Mouse (Mus musculus) intestine, embryonic 14.5 days (tissue): Measurements from ENCODE around the gene Gm49345. TPM values are rescaled to one million over a fixed set of nuclear protein-coding genes. Genes with fewer than 3 reads are reported as not detected.
"Not testable (repeated sequence)": the region's sequence is repeated elsewhere in the genome, so short reads cannot be mapped to it uniquely, and the experiment has no call there.

ENCODE experiments used
- ATAC-seq: fragments of 200-750 bp; cut with Nextera tagmentation; replicated peaks from 2 replicates; pipeline ENCODE4 v1.8.0; 2017; ENCODE audit warnings: low read depth, moderate number of reproducible peaks, moderate TSS enrichment, moderate library complexity; ENCODE audit not compliant: low FRiP score, low TSS enrichment
- DNase-seq: peaks from one replicate; pipeline ENCODE4 v3.0.0-alpha.2; 2018; ENCODE audit warnings: low spot score
- H3K27ac ChIP-seq: fragments of 300-500 bp; sonication (generic); 2 replicates; pipeline ENCODE4 v1.5.1; 2014; ENCODE audit warnings: low read depth, mild to moderate bottlenecking, control low read depth
- H3K27me3 ChIP-seq: fragments of 300-500 bp; sonication (generic); replicated peaks from 2 replicates; pipeline ENCODE4 v1.6.1; 2014; ENCODE audit warnings: low read length, control low read depth; ENCODE audit not compliant: control insufficient read depth, insufficient read depth
- H3K36me3 ChIP-seq: fragments of 300-500 bp; sonication (generic); 2 replicates; pipeline ENCODE4 v1.6.1; 2014; ENCODE audit warnings: low read length, control low read depth; ENCODE audit not compliant: control insufficient read depth, insufficient read depth
- H3K4me1 ChIP-seq: fragments of 300-500 bp; sonication (generic); replicated peaks from 2 replicates; pipeline ENCODE4 v1.6.1; 2014; ENCODE audit warnings: low read length, control low read depth, mixed read lengths; ENCODE audit not compliant: control insufficient read depth, insufficient read depth
- H3K4me2 ChIP-seq: fragments of 300-500 bp; sonication (generic); 2 replicates; pipeline ENCODE4 v1.6.1; 2014; ENCODE audit warnings: low read length
- H3K4me3 ChIP-seq: fragments of 300-500 bp; sonication (generic); 2 replicates; pipeline ENCODE4 v1.5.1; 2014; ENCODE audit warnings: low read depth, low read length, control low read depth, mixed read lengths
- H3K9ac ChIP-seq: fragments of 300-500 bp; sonication (generic); 2 replicates; pipeline ENCODE4 v1.6.1; 2014; ENCODE audit warnings: mild to moderate bottlenecking, low read length
- H3K9me3 ChIP-seq: fragments of 300-500 bp; sonication (generic); 2 replicates; pipeline ENCODE4 v1.6.1; 2016; ENCODE audit warnings: low read length, control low read depth; ENCODE audit not compliant: control insufficient read depth
- WGBS: fragments of 180-500 bp; shearing (Covaris S2); extraction: QIAGEN DNeasy Blood & Tissue Kit; methylation state at CpG from one replicate; pipeline ENCODE4 v1.1.7; 2014; 5-methylcytosine and 5-hydroxymethylcytosine counted together
- polyA plus RNA-seq: library from polyadenylated mRNA; unstranded; fragments of >200 nt; fragmentation: Nextera tagmentation; extraction: Ambion mirVana; gene quantifications from 2 replicates; pipeline ENCODE4 v1.2.1, GENCODE M21; 2014

Gene Gm49345
- polyA plus RNA-seq: not detected in 2 replicates

DNA sequence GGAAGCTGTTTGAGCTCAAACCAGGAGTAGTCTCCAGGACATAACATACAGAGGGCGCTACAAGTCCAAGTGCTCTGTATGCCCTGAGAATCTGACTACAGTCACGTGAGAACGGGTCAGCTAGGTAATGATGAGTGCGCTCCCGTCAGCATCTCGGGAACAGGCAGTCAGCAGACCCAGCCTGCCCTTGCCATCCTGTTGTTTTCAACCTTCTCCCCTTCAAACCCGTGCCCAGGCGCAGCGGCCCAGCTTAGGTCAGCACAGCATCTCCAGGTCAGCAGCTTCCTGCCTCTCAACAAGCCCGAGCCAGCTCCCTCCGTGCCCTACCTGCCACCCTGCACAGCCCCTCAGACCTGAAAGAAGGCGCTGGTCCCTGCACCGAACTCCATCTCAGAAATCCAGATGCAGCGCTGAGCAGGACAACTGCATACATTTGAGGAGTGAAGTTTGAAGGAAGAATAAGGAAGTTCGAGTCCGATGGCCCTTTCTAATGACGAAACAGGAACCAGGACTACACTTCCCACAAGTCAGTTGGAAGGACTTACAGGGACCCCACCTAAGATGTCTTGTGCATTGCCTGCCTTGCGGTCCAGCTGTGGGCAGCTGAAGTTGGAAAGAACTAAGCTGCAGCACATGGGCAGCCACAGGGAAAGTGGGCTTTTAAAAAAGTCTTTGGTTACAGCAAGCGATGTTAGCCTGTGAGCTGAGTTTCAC is at the start of gene Gm49345, which contains the start of gene Zfp729a:
Gene Gm49345 (minus strand): TSS at position 476 of the 714 bp plus-strand sequence.
Gene Zfp729a (minus strand): TSS at position 498 of the 714 bp plus-strand sequence.
- no peaks in the 10 kb centered on the region for H3K4me1 ChIP-seq
- peak within 1 kb of the TSS; percentile 52 for H3K4me2 ChIP-seq
- DNase-seq (peak; percentile 93), ATAC-seq (peak; percentile 98)
- no peaks in the 10 kb centered on the region for H3K27me3 ChIP-seq
- H3K9me3 ChIP-seq: no peaks in the 10 kb centered on the region
- peak within 1 kb of the TSS; percentile 82 for H3K4me3 ChIP-seq
- under 1% methylated on average over 19 of the region's 19 CpGs for WGBS
- H3K36me3 ChIP-seq: no peaks in the 10 kb centered on the region
- peak within 1 kb of the TSS; percentile 18; the same call in 1 of the 2 replicates for H3K27ac ChIP-seq
- peak within 1 kb of the TSS; percentile 74 for H3K9ac ChIP-seq

DNA sequence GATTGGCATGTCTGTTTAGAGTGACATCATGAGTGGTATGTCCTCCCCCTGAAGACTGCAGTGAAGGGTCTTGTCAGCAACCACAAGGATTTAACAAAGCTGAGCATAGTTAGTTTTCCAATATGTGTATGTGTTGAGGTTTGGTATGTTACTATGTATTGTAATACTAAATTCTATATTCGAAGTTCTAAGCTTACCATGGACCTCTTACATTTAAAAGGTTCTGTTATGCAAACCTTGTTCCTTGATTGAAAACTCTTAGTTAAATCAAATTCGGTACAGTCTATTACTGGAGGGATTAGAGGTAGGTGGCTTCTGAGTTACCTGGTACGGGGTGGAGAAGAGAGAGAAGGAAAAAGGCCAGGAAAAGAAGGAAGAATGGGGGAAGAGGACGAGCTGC is 49.4 kb upstream of the Gm49345 start, which contains the start of gene Zfp738:
Gene Zfp738 (minus strand): TSS at position 101 of the 400 bp plus-strand sequence.
- H3K9me3 ChIP-seq: no peaks in the 10 kb centered on the region
- H3K27me3 ChIP-seq: no peaks in the 10 kb centered on the region
- WGBS: 81% methylated on average over 4 of the region's 4 CpGs
- no peak within 1 kb of the TSS for H3K4me3 ChIP-seq
- no peaks in the 10 kb centered on the region for H3K36me3 ChIP-seq
- no peak within 1 kb of the TSS for H3K4me2 ChIP-seq
- no peak within 1 kb of the TSS for H3K9ac ChIP-seq
- no peak for ATAC-seq
- no peak for DNase-seq
- no peak within 1 kb of the TSS for H3K27ac ChIP-seq
- peaks cover 5% of the 10 kb centered on the region; the same call in 1 of the 2 replicates for H3K4me1 ChIP-seq

DNA sequence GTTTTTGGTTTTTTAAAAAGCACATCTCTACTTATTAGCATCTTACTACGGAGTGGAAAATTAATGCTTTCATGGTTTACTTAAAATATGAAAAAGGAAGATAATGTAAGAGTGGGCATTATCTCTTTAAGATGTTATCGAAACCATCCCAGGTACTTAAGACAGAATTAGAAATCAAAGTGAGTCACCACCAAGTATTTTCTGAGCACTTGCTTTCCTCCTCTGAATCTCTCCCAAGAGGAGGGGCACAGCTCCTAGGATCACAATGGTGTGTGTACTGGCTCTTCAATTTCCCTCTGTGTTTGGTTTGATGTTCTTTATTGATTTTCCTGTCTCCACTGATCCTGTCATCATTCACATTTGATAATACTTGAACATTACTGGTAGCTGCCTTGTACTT is 46.3 kb upstream of the Gm49345 start:
- 82% methylated on average over 2 of the region's 2 CpGs for WGBS
- not testable (repeated sequence) for DNase-seq, H3K4me1 ChIP-seq, H3K27me3 ChIP-seq, H3K27ac ChIP-seq, H3K9me3 ChIP-seq, H3K36me3 ChIP-seq
- H3K4me2 ChIP-seq: peak overlapping the region; percentile 68
- peak; percentile 54; the same call in 1 of the 2 replicates for ATAC-seq
- peak overlapping the region; percentile 70 for H3K4me3 ChIP-seq
- H3K9ac ChIP-seq: peak overlapping the region; percentile 31; the same call in 1 of the 2 replicates

DNA sequence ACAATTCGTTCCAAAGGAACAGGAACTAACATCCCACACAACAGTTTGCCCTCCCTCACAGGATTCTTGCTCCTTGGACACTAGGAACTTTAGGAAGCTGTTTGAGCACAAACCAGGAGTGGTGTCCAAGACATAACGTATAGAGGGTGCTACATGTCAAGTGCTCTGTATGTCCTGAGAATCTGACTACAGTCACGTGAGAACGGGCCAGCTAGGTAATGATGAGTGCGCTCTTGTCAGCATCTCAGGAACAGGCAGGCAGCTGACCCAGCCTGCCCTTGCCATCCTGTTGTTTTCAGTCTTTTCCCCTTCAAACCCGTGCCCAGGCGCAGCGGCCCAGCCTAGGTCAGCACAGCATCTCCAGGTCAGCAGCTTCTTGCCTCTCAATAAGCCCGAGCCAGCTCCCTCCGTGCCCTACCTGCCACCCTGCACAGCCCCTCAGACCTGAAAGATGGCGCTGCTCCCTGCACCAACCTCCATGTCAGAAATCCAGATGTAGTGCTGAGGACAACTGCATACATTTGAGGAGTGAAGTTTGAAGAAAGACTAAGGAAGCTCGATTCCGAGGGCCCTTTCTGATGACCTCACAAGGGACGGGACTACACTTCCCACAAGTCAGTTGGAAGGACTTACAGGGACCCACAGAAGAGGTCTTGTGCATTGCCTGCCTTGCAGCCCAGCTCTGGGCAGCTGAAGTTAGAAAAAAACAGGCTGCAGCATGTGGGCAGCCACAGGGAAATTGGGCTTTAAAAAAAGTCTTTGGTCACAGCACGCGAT is 45.6 kb upstream of the Gm49345 start:
- H3K4me1 ChIP-seq, H3K27me3 ChIP-seq, H3K9me3 ChIP-seq, H3K36me3 ChIP-seq, H3K27ac ChIP-seq: not testable (repeated sequence)
- peak overlapping the region; percentile 57 for H3K9ac ChIP-seq
- H3K4me2 ChIP-seq: peak overlapping the region; percentile 68
- peak overlapping the region; percentile 70 for H3K4me3 ChIP-seq
- ATAC-seq: peak; percentile 100
- peak; percentile 88 for DNase-seq
- 11% methylated on average over 16 of the region's 16 CpGs for WGBS

DNA sequence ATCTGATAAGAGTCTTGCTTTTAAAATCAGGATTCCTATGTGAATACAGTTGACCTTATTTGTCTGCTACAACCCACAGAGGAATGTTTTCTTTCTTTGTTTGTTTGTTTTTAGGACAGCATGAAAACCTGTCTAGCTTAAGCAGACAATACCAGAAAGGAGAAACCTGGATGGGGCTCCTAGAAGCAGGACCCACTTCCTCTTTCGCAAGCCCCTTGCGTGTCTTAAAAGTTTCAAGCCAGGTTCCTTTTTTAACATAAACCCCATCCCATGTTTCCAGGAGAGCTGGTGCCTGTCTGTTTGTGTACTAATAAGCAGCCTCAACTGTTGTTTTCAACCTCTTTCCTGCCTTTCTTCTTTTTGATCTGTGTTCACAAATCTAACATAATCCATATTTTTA is 37.3 kb upstream of the Gm49345 start:
- no peak overlapping the region for H3K27ac ChIP-seq
- ATAC-seq (no peak), DNase-seq (no peak)
- 95% methylated on average over 2 of the region's 2 CpGs for WGBS
- no peak overlapping the region for H3K4me2 ChIP-seq
- no peaks in the 10 kb centered on the region for H3K4me1 ChIP-seq
- no peaks in the 10 kb centered on the region for H3K9me3 ChIP-seq
- no peaks in the 10 kb centered on the region for H3K27me3 ChIP-seq
- no peak overlapping the region for H3K4me3 ChIP-seq
- peaks cover 9% of the 10 kb centered on the region for H3K36me3 ChIP-seq
- H3K9ac ChIP-seq: no peak overlapping the region

DNA sequence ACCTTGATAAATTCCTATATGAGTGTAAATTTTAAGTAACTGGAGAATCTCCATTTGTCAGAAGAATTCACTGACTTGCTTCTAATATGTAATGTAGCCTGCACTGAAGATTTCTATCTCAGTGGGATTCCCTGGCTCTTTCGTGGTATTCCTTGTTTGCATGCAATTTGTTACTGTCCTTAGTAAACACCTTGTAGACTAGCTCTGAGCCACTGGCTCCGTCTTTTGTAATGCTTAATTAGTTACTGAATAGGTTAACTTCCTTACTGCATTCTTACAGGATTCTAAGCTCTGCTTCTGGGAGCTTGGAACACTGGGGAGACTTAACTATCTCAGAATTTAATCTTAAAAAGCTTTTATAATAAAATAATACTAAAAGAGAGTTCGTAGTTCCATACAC is 14.9 kb upstream of the Gm49345 start:
- Histone ChIP-seq H3K27me3 (no peaks in the 10 kb centered on the region), H3K36me3 (no peaks in the 10 kb centered on the region), H3K9ac (no peak overlapping the region), H3K4me2 (no peak overlapping the region), H3K4me1 (no peaks in the 10 kb centered on the region), H3K9me3 (no peaks in the 10 kb centered on the region), H3K4me3 (no peak overlapping the region), H3K27ac (no peak overlapping the region)
- no peak for ATAC-seq
- DNase-seq: no peak
- 48% methylated on average over 3 of the region's 3 CpGs for WGBS

DNA sequence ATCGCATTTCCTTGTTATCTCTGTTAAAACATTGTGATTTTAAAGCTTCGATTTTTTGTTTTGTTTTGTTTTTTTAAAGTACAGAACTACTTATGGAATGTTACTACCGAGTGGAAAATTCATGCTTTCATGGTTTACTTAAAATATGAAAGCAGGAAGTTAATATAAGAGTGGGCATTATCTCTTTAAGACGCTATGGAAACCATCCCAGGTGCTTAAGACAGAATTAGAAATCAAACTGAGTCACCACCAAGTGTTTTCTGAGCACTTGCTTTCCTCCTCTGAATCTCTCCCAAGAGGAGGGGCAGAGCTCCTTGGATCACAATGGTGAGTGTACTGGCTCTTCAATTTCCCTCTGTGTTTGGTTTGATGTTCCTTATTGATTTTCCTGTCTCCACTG is 27.5 kb downstream of the Gm49345 start:
- Histone ChIP-seq H3K9ac (no peak overlapping the region), H3K27me3 (no peaks in the 10 kb centered on the region), H3K9me3 (peaks cover 2% of the 10 kb centered on the region; the same call in 1 of the 2 replicates), H3K36me3 (no peaks in the 10 kb centered on the region), H3K27ac (no peak overlapping the region), H3K4me2 (no peak overlapping the region), H3K4me1 (peaks cover 5% of the 10 kb centered on the region; the same call in 1 of the 2 replicates), H3K4me3 (no peak overlapping the region; the same call in 1 of the 2 replicates)
- ATAC-seq (no peak), DNase-seq (no peak)
- 89% methylated on average over 4 of the region's 4 CpGs for WGBS

DNA sequence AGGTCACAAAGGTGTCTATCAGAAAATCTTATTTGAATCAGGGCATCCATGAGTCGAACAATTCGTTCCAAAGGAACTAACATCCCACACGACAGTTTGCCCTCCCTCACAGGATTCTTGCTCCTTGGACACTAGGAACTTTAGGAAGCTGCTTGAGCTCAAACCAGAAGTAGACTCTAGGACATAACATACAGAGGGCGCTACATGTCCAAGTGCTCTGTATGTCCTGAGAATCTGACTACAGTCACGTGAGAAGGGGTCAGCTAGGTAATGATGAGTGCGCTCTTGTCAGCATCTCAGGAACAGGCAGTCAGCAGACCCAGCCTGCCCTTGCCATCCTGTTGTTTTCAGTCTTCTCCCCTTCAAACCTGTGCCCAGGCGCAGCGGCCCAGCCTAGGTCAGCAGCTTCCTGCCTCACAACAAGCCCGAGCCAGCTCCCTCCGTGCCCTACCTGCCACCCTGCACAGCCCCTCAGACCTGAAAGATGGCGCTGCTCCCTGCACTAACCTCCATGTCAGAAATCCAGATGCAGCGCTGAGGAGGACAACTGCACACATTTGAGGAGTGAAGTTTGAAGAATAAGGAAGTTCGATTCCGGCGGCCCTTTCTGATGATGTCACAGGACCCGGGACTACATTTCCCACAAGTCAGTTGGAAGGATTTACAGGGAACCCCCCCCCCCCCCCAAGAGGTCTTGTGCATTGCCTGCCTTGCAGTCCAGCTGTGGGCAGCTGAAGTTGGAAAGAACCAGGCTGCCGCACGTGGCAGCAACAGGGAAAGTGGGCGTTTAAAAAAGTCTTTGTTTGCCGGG is 28.3 kb downstream of the Gm49345 start, which contains the start of gene Zfp729b:
Gene Zfp729b (minus strand): TSS at position 642 of the 811 bp plus-strand sequence.
- Histone ChIP-seq H3K4me3 (peak within 1 kb of the TSS; percentile 81), H3K27me3 (no peaks in the 10 kb centered on the region), H3K4me1 (peaks cover 5% of the 10 kb centered on the region; the same call in 1 of the 2 replicates), H3K27ac (peak within 1 kb of the TSS; percentile 70), H3K9me3 (peaks cover 2% of the 10 kb centered on the region; the same call in 1 of the 2 replicates), H3K4me2 (peak within 1 kb of the TSS; percentile 58), H3K9ac (peak within 1 kb of the TSS; percentile 74), H3K36me3 (no peaks in the 10 kb centered on the region)
- peak; percentile 95 for ATAC-seq
- WGBS: 3% methylated on average over 20 of the region's 20 CpGs
- DNase-seq: peak; percentile 95
